28 mouse cellular contexts compared by ENCODE assay signal in the genomic region with DNA sequence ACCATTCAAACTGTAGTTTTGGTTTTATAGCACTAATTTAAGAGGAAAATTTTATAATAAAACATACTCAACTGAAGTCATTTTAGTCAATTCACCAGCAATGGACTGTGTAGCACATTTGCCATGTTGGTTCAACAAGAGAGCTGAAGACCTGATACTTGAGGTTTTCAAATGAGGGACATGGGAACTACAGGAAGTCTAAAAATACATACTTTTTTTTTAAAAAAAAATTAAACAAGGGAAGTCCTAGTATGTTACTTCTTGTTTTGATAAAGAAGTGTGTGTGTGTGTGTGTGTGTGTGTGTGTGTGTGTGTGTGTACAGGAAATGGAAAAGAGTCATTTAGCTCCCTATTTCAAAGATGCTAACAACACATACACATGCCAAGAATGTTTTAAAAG.
"Had no signal": no experiment of that assay in that cellular context is flagged by ENCODE, and none has a peak within 500 bp of the region (broad histone marks: within the 10 kb centered on the region; RNA-seq: fewer than 3 reads in every experiment).

No protein-coding gene starts in this region.

- H3K36me3 ChIP-seq: heart, embryonic 13.5 days; heart, embryonic 15.5 days; hindbrain, embryonic 10.5 days; hindbrain, embryonic 12.5 days; intestine, embryonic 15.5 days; limb, embryonic 10.5 days; limb, embryonic 12.5 days; liver, embryonic 13.5 days had no signal

- H3K9me3 ChIP-seq: heart, embryonic 13.5 days; heart, embryonic 15.5 days; hindbrain, embryonic 10.5 days; hindbrain, embryonic 12.5 days; intestine, embryonic 15.5 days; limb, embryonic 10.5 days; limb, embryonic 12.5 days; liver, embryonic 13.5 days had no signal

- H3K9ac ChIP-seq: heart, embryonic 13.5 days; heart, embryonic 15.5 days; hindbrain, embryonic 12.5 days; hindbrain, embryonic 14.5 days; intestine, embryonic 15.5 days; limb, embryonic 12.5 days; liver, embryonic 13.5 days had no signal

- ATAC-seq: hindbrain, embryonic 16.5 days; inflammation-experienced regulatory T-cells, adult 6 months; intestine, embryonic 15.5 days; intestine, postnatal 0 days had no signal

- H3K27ac ChIP-seq: heart, adult 2 months; heart, embryonic 13.5 days; heart, embryonic 15.5 days; hindbrain, embryonic 10.5 days; hindbrain, embryonic 12.5 days; hindbrain, embryonic 14.5 days; intestine, embryonic 15.5 days; layer of hippocampus, adult 2 months; left cerebral cortex, adult 2 months; limb, embryonic 10.5 days; limb, embryonic 12.5 days; liver, embryonic 13.5 days had no signal

- DNase-seq: gastrocnemius, postnatal 14 days; gastrocnemius, postnatal 36 days; heart, adult 11 months; heart, adult 2 months; heart, postnatal 14 days; heart, postnatal 36 days; kidney, adult 18-20 months; kidney, adult 8-10 months; kidney, postnatal 10 days; kidney, postnatal 25 days; kidney, postnatal 4 days; liver; liver, embryonic 13.5 days had no signal

- H3K4me3 ChIP-seq: heart, adult 2 months; heart, embryonic 13.5 days; heart, embryonic 15.5 days; hindbrain, embryonic 10.5 days; hindbrain, embryonic 12.5 days; intestine, embryonic 15.5 days; layer of hippocampus, adult 2 months; left cerebral cortex, adult 2 months; limb, embryonic 10.5 days; limb, embryonic 12.5 days; liver, embryonic 13.5 days had no signal

- H3K27me3 ChIP-seq: heart, embryonic 13.5 days; heart, embryonic 15.5 days; hindbrain, embryonic 12.5 days; intestine, embryonic 15.5 days; limb, embryonic 12.5 days; liver, embryonic 13.5 days had no signal

- H3K4me2 ChIP-seq: heart, embryonic 11.5 days; heart, embryonic 13.5 days; heart, embryonic 15.5 days; hindbrain, embryonic 12.5 days; hindbrain, embryonic 14.5 days; intestine, embryonic 15.5 days; limb, embryonic 12.5 days; liver, embryonic 11.5 days; liver, embryonic 13.5 days had no signal

- H3K4me1 ChIP-seq: heart, embryonic 13.5 days; heart, embryonic 15.5 days; hindbrain, embryonic 10.5 days; hindbrain, embryonic 12.5 days; intestine, embryonic 15.5 days; limb, embryonic 10.5 days; limb, embryonic 12.5 days; liver, embryonic 13.5 days had no signal
